Mouse (Mus musculus): ENCODE data around the gene Xab2. TPM values are rescaled to one million over a fixed set of nuclear protein-coding genes. Genes with fewer than 3 reads are reported as not detected.

Gene Xab2
- polyA plus RNA-seq (2012), result 38.8 and 51.5 TPM in 2 replicates

- no peak for TF ChIP-seq GATA1 (IDR thresholded peaks at IDR 0.05; ENCODE audit: low read length)
Observed at GRCm38 (mm10) chr8:3621199-3621970, at the start of gene Xab2, which contains the start of gene Pet100. Xab2 (minus strand) TSS chr8:3621316. Pet100 (plus strand) TSS chr8:3621548.

GRCm38 (mm10) chr8:3670388-3670787, 49.3 kb upstream of the Xab2 start:
- TF ChIP-seq GATA1 (IDR thresholded peaks at IDR 0.05; ENCODE audit: low read length), result no peak

- no peak for TF ChIP-seq GATA1 (IDR thresholded peaks at IDR 0.05; ENCODE audit: low read length)
Observed at GRCm38 (mm10) chr8:3665507-3665906, 44.4 kb upstream of the Xab2 start, which contains the start of gene Mcemp1. Mcemp1 (plus strand) TSS chr8:3665754.

- TF ChIP-seq GATA1 (IDR thresholded peaks at IDR 0.05; ENCODE audit: low read length), result no peak
Observed at GRCm38 (mm10) chr8:3664405-3664804, 43.3 kb upstream of the Xab2 start.

DNA sequence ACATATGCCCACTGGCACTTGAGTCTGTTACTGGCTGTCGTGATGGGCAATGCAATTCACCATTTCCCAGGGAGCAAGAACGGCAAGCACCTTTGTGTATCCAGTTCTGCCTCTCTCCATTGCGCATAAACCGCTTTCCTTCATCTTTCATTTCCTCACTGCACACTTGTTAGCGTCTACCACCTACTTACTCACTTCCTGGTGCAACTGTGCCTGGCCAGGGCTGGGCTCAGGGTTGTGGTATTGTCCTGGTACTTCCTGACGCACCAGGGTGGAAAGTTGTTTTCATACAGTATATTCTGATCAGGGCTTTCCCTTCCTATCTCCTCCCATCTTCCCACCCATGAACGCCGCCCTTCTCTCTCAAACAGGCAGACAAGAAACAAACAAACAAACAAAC, 39.8 kb upstream of the Xab2 start:
- TF ChIP-seq GATA1 (IDR thresholded peaks at IDR 0.05; ENCODE audit: low read length), result no peak

DNA sequence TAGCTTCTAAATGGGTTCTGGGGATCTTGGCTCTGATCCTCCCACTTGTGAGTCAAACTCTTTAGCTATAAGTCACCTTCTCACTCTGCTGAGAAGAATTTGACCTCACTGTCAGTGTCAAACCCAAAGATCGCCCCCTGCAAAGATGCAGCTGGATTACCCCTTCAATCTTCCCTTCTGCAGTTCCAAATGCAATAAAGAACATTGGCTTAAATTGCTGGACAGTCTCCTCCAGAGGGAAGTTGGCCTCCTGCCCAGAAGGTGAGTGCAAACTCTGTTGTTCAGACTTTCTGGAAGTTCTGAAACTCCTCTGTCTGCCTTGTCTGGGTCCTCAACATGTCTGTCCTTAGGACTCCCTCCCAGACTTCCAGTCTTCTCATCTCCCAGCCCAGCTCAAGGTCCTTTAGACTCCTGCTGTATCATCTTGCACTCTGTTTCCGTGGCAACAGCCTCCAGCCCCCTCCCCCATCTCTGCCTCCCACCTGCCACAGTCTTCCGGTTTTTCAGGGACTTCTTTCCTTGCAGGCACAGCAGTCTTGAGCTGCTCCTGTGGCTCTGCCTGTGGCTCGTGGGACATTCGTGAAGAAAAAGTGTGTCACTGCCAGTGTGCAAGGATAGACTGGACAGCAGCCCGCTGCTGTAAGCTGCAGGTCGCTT, 35.7 kb upstream of the Xab2 start:
- no peak for TF ChIP-seq GATA1 (IDR thresholded peaks at IDR 0.05; ENCODE audit: low read length)

DNA sequence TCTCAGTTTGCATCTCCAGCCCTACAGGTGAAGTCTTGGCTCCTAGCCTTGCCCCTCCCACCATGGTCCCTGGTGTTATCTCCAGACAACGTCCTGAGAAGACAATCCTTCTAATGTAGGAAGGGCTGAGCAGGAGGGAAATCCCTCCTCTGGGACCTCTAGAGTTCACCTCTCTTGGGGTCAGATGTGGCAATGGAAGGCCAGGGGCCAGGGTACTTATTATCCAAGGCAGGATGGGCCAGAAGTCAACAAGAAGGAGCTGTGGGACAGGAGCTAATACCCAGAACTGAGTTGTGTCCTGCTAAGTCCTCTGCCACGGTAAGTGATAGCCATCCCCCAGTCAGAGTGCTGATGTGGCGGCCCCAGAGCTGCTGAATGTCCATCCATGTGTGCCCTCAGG, 34.4 kb upstream of the Xab2 start, which contains the start of gene Retn:
Retn (plus strand) TSS at position 245 of the 400 bp plus-strand sequence.
- no peak for TF ChIP-seq GATA1 (IDR thresholded peaks at IDR 0.05; ENCODE audit: low read length)

DNA sequence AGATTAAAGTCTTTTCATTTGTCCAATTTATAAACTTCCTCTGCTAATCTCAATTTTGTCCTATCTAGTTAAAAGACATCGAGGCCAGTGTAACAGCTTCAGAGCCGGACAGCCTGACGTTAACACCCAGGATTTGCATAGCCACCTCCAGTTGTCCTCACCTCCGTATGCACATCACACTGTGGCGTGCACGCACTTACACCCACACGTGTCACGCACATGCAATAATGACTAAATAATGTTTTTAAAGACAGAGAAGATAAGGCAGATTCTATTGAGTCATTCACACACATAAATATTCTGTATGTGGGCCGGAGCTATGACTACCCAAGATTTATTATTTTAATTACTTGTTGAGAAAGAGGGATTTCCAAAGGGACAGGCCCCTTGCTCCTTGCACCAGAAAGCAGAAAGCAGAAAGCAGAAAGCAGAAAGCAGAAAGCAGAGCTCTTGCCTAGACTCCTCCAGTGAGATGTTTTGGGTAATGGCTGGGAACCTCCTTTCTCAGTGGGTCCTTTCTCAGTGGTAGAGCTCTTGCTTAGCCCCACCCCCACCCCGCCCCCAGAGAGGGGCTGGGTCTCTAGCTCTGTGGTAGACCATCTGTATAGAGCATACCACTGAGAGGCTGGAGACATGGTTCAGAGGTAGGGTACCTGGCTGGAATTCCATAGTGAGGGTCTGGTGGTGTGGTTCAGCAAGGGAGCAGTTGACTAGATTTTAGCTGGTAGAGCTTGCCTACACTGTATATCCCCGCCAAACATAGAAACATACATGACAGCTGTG, 33.8 kb upstream of the Xab2 start:
- TF ChIP-seq GATA1 (IDR thresholded peaks at IDR 0.05; ENCODE audit: low read length), result no peak

GRCm38 (mm10) chr8:3652845-3653244, 31.7 kb upstream of the Xab2 start:
- TF ChIP-seq GATA1 (IDR thresholded peaks at IDR 0.05; ENCODE audit: low read length), result no peak

- TF ChIP-seq GATA1 (IDR thresholded peaks at IDR 0.05; ENCODE audit: low read length), result no peak
Observed at GRCm38 (mm10) chr8:3648990-3649389, 27.9 kb upstream of the Xab2 start.

DNA sequence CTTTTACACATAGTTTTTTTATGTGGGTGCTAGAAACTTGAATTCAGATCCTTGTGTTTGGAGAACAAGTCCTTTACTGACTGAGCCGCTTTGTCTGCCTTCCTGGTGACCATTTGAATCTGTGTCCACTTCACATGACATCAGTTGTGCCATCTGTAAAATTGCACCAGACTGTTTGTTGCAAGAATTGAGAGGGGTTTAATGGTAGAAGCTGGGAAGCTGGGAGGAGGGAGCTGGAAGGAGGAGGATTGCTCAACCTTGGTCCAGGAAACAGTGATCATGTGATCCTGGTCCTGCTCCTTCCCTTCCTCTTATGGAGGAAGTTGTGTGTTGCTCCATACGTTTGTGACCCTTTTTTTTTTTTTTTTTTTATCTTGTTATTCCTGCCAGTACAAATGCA, 27.2 kb upstream of the Xab2 start:
- TF ChIP-seq GATA1 (IDR thresholded peaks at IDR 0.05; ENCODE audit: low read length), result no peak

DNA sequence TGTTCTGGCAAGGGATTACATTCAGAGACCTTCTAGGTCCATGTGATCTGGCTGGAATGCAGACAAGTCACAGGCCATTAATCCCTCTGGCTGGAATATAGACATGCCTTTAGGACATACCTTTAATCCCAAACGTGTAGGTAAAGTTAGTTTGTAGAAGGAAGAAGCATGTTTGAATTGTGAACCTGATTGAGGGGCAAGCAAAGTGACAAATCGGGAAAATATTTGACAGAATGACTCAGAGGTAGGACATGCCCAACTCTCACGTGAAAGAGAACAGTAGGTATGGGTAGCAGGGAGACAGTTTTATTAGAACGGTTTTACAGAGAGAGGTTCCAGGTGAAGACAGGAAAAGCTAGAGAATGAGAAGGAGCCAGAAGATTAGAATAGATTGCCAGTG, 26.4 kb upstream of the Xab2 start:
- no peak for TF ChIP-seq GATA1 (IDR thresholded peaks at IDR 0.05; ENCODE audit: low read length)

DNA sequence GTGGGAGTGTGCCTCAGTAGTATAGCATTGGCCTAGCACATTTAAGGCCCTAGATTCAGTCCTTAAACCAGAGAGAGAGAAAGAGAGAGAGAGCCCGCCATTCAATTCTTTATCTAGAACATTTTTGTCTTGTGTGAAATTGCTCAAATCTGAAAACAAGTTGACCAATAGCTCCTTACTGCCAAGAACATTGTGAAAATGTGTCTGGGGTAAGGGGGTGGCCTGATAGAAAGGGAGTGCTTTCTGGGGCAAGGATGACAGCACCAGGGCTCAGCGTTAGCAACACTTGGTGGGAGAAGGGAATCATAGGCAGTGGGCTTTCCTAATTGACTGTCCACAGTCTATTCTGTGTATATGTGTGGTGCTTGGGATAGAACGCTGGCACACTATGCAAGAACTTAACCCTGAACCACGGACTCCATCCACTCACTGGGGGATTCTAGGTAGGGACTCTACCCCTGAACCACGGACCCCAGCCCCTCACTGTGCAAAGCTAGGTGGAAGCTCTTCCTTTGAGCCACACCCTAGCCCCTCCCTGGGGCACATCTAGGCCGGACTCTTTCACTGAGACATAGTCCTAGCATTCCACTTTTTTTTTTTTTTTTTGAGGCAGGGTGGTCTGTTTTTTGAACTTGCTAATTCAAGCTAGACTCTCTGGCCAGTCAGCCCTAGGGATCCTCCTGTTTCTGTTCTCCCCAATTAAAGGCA, 25.9 kb upstream of the Xab2 start:
- no peak for TF ChIP-seq GATA1 (IDR thresholded peaks at IDR 0.05; ENCODE audit: low read length)

- no peak for TF ChIP-seq GATA1 (IDR thresholded peaks at IDR 0.05; ENCODE audit: low read length)
Observed at GRCm38 (mm10) chr8:3645804-3646203, 24.7 kb upstream of the Xab2 start.

DNA sequence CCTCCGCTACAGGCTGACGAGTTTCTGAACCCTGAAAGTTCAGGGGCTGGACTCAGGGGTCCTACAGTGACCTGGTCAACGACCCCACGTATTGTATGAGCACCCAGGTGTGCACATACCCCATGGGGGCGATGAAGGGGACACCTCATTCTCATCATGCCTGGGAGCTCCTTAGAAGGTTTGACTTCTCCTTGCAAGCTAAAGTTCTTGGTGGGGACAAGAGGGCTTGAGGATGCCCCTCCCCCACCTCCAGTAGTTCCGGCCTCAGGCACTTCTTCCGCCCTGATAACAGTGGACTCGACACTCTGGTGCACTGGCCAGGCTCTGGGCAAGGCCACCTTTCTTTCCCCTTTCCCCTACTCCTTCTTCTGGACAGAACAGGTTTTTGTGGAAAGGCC, 10.4 kb upstream of the Xab2 start:
- TF ChIP-seq GATA1 (IDR thresholded peaks at IDR 0.05; ENCODE audit: low read length), result no peak

Data from G1E-ER4 (cell line).